In the genomic region with DNA sequence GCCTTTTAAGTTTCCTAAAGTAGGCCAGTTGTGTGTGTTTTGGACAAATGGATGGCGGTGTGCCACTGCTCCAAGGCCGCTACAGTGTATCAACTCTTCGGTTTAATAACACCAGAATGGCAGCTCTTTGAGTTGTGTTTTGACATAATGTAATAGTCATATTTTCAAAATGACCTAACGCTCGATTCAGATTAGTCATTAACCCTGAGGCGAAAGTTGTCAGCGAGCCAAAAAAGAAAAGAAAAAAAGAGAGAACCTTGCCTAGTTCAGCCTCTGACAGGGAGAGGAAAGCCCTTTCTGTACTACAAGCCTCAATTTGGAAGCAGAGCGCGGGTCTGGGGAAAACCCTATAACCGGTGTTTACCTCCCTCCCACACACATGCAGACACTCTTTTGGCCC, we compare ENCODE assay signal across 8 mouse cellular contexts. TPM values are rescaled to one million over a fixed set of nuclear protein-coding genes. Genes with fewer than 3 reads are reported as not detected.
DNase-seq lines count a peak whose midpoint lies in the region; ATAC-seq and TF ChIP-seq lines count a peak whose summit lies in the region.

No protein-coding gene starts in this region.

- 22% methylated on average over 10 of the region's 10 CpGs for WGBS in heart, embryonic 10.5 days
- 7% methylated on average over 10 of the region's 10 CpGs for WGBS in intestine, embryonic 14.5 days

- H3K4me1 ChIP-seq in heart, embryonic 10.5 days, result peaks cover 28% of the 10 kb centered on the region
- no peaks in the 10 kb centered on the region for H3K4me1 ChIP-seq in ES-Bruce4 (ENCODE audit: control insufficient read depth, insufficient read depth, low read length)
- H3K4me1 ChIP-seq in intestine, embryonic 14.5 days (replicated peaks; ENCODE audit: control insufficient read depth, insufficient read depth, low read length), result peaks cover 19% of the 10 kb centered on the region

- DNase-seq in heart, embryonic 10.5 days (ENCODE audit: low spot score), result no peak
- DNase-seq in heart, postnatal 10 days, result no peak
- DNase-seq in fat pad, adult 2 months (ENCODE audit: extremely low read depth, low read depth, low spot score), result peak; percentile 43
- DNase-seq in intestine, embryonic 14.5 days (ENCODE audit: low spot score), result peak; percentile 69
- DNase-seq in thymus, postnatal 4 days, result peak; percentile 30
- DNase-seq in layer of hippocampus, postnatal 10 days (ENCODE audit: low spot score in 2 of 2), result no peak

- no peaks in the 10 kb centered on the region for H3K36me3 ChIP-seq in heart, embryonic 10.5 days
- no peaks in the 10 kb centered on the region for H3K36me3 ChIP-seq in ES-Bruce4 (ENCODE audit: control insufficient read depth, insufficient read depth, low read length, poor library complexity, severe bottlenecking)
- no peaks in the 10 kb centered on the region for H3K36me3 ChIP-seq in intestine, embryonic 14.5 days (ENCODE audit: control insufficient read depth, insufficient read depth, low read length)

- peak overlapping the region; percentile 64 for H3K4me2 ChIP-seq in intestine, embryonic 14.5 days (ENCODE audit: low read length)

- TF ChIP-seq EP300 in ES-Bruce4 (IDR thresholded peaks at IDR 0.05; ENCODE audit: insufficient read depth, low read depth, low read length), result no peak

- H3K9ac ChIP-seq in ES-Bruce4 (ENCODE audit: low read depth, poor library complexity, severe bottlenecking), result peak overlapping the region; percentile 40
- peak overlapping the region; percentile 36 for H3K9ac ChIP-seq in intestine, embryonic 14.5 days (ENCODE audit: low read length)

- no peaks in the 10 kb centered on the region for H3K27me3 ChIP-seq in heart, embryonic 10.5 days (ENCODE audit: insufficient read depth, poor library complexity, severe bottlenecking)
- no peaks in the 10 kb centered on the region for H3K27me3 ChIP-seq in ES-Bruce4 (ENCODE audit: control insufficient read depth, insufficient read depth, low read length, poor library complexity, severe bottlenecking)
- H3K27me3 ChIP-seq in intestine, embryonic 14.5 days (replicated peaks; ENCODE audit: control insufficient read depth, insufficient read depth, low read length), result no peaks in the 10 kb centered on the region

- intact Hi-C loops in heart, postnatal 10 days (cut with DNase I), result loop anchor here (5.0 to 10.0 kb wide), 3 partner anchors 60 to 328 kb away; no protein-coding TSS in a partner anchor

- ATAC-seq in intestine, embryonic 14.5 days (replicated peaks; ENCODE audit: low FRiP score, low TSS enrichment, low read depth), result peak; percentile 40; the same call in 1 of the 2 replicates
- ATAC-seq in megakaryocyte, adult 5-6 weeks (ENCODE audit: poor library complexity, severe bottlenecking), result peak; percentile 13; the same call in 1 of the 2 replicates

- 0 out of 2 replicates have a peak, but pooled peaks cover 3% of the 10 kb centered on the region for H3K9me3 ChIP-seq in heart, embryonic 10.5 days
- no peaks in the 10 kb centered on the region for H3K9me3 ChIP-seq in ES-Bruce4 (replicated peaks; ENCODE audit: control insufficient read depth, insufficient read depth, low read length, poor library complexity, severe bottlenecking)
- no peaks in the 10 kb centered on the region for H3K9me3 ChIP-seq in intestine, embryonic 14.5 days (ENCODE audit: control insufficient read depth, low read length)

- peak overlapping the region; percentile 92 for H3K27ac ChIP-seq in heart, embryonic 10.5 days
- H3K27ac ChIP-seq in ES-Bruce4 (ENCODE audit: insufficient read depth, low read length), result no peak overlapping the region
- peak overlapping the region; percentile 90 for H3K27ac ChIP-seq in intestine, embryonic 14.5 days (ENCODE audit: low read depth)

- TF ChIP-seq POLR2A in ES-Bruce4 (IDR thresholded peaks at IDR 0.05; ENCODE audit: insufficient read depth, low read length), result no peak

- H3K4me3 ChIP-seq in heart, embryonic 10.5 days, result peak overlapping the region; percentile 85
- peak overlapping the region; percentile 63 for H3K4me3 ChIP-seq in ES-Bruce4 (ENCODE audit: low read depth, low read length)
- peak overlapping the region; percentile 86 for H3K4me3 ChIP-seq in intestine, embryonic 14.5 days (ENCODE audit: low read depth, low read length)

- TF ChIP-seq CTCF in ES-Bruce4 (IDR thresholded peaks at IDR 0.05; ENCODE audit: low read depth, low read length), result no peak

RNA-seq across cellular contexts. Expression of a gene that starts 0.5 kb away (rescaled TPM):
- 5.0 and 6.6 TPM in 2 replicates for polyA plus RNA-seq in heart, embryonic 10.5 days (2016; fragmentation: Nextera tagmentation; extraction: Ambion mirVana)
- 10 to 100 TPM; 24.4 to 26.3 TPM for total RNA-seq in heart, postnatal 10 days (2021)
- polyA plus RNA-seq in ES-Bruce4 (2011; ENCODE audit: insufficient read depth, insufficient read length, low read depth, missing spikeins), result 12.0 and 14.6 TPM in 2 replicates
- 12.3 and 14.2 TPM in 2 replicates for polyA plus RNA-seq in intestine, embryonic 14.5 days (2014; fragmentation: Nextera tagmentation; extraction: Ambion mirVana)
- total RNA-seq in megakaryocyte, adult 5-6 weeks (2015), result 5.6 and 7.9 TPM in 2 replicates
- total RNA-seq in megakaryocyte, adult 5-6 weeks (2017), result 3.6 and 3.7 TPM in 2 replicates
- 1 to 10 TPM; 6.6 to 7.0 TPM for total RNA-seq in layer of hippocampus, postnatal 10 days (2021)

Comparison
In these comparisons a context has a peak if more than half of its experiments do, and no peak if none do; other contexts are left out.
1. DNase-seq: peak in fat pad, adult 2 months (single experiment), intestine, embryonic 14.5 days (single experiment) and thymus, postnatal 4 days (single experiment); none in heart, embryonic 10.5 days (single experiment), heart, postnatal 10 days (0 of 2) and layer of hippocampus, postnatal 10 days (0 of 2).
2. Peak in every context shown above with its lines, with median percentiles within 50 percentile points of each other: H3K4me3 ChIP-seq.